Mouse (Mus musculus) cerebellum, adult 2 months (tissue): ENCODE data around the gene Gm11985.

Experiments used
- CTCF ChIP-seq: fragments of 200-500 bp; IDR thresholded peaks from 2 replicates; pipeline ENCODE4 v1.5.1; 2011; ENCODE audit warnings: low read depth, mild to moderate bottlenecking, control low read depth, low read length, moderate library complexity, borderline replicate concordance; ENCODE audit not compliant: insufficient read depth
- POLR2A ChIP-seq: fragments of 200-500 bp; IDR thresholded peaks from 2 replicates; pipeline ENCODE4 v1.6.1; 2011; ENCODE audit warnings: low read length, control low read depth, borderline replicate concordance; ENCODE audit not compliant: insufficient read depth

- no peak for TF ChIP-seq POLR2A
- TF ChIP-seq CTCF, result no peak
Observed at GRCm38 (mm10) chr11:7134319-7134718, 54.0 kb downstream of the Gm11985 start.
